Mouse (Mus musculus): Measurements from ENCODE around the gene Plcg1. TPM values are rescaled to one million over a fixed set of nuclear protein-coding genes. Genes with fewer than 3 reads are reported as not detected.

Gene Plcg1
- polyA plus RNA-seq, 1 experiment from 2014 or later, result 68.0 TPM

DNA sequence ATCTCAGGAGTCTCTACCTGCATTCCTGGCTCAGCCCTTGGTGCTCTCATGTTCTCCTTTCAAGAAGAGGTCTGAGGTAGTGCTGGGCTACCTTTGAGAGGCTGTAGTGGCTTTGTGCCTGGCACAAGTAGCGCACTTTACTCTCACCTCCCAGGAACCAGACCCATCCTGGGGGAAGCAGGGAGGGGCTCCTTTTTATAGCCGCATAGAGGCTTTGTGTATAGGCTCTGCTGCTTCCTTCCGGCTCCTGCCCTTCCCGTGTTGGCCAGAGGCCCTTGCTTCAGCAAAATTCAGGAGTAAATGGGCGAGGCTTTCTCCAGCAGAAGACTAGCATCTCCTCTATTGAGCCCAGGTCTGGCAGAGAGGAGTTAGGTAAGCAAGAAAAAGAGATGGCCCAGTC lies 7.3 kb downstream of the Plcg1 start:
- H3K4me2 ChIP-seq, result no peak overlapping the region
- peaks cover 96% of the 10 kb centered on the region for H3K4me1 ChIP-seq (replicated peaks)
- no peak overlapping the region for H3K4me3 ChIP-seq
- H3K9me3 ChIP-seq, result no peaks in the 10 kb centered on the region
- peaks cover 60% of the 10 kb centered on the region for H3K36me3 ChIP-seq
- ATAC-seq (ENCODE audit: low read depth), result no peak
- 62% methylated on average over 5 of the region's 5 CpGs for WGBS
- no peaks in the 10 kb centered on the region for H3K27me3 ChIP-seq
- 0 out of 2 replicates have a peak overlapping the region, but pooled peaks have one; percentile 7 for H3K27ac ChIP-seq (replicated peaks)
- H3K9ac ChIP-seq, result no peak overlapping the region

DNA sequence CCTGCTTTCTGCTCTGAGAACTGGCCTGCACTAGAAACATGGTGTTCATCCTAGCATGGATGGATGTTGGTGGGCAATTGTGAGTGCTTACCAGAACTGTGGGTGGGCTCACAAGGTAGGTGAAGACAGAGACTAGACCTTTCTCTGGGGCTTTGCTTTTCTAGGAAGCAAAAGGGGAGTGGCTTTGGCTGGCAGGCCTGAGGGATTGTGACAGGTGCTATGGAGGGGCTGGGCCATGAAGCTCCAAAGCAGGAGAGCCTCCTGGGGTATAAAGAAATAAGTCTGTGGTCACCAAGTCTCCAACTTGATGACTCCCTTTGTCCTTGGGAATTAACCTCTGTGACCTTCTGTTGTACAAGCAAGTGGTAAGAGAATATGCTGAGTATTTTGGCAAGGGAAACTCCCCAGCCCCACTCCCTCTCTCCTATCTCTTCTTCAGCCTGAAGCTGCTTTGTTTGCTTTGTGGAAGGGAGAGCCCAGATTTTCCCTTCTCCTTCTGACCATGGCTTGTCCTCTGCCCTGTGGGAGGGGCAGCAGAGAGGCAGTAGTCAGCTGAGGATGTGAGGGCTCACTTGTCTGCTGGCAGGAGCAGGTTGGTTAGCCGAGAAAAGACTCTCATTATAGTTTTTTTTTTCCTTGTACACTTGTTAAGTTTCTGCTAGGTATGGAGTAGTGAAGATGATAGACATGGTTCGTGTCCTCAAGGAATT lies 8.7 kb downstream of the Plcg1 start:
- Histone ChIP-seq H3K27me3 (no peaks in the 10 kb centered on the region), H3K27ac (replicated peaks) (peak overlapping the region; percentile 18; the same call in 1 of the 2 replicates), H3K4me1 (replicated peaks) (peaks cover 96% of the 10 kb centered on the region), H3K4me2 (no peak overlapping the region), H3K36me3 (peaks cover 51% of the 10 kb centered on the region), H3K9ac (no peak overlapping the region), H3K4me3 (no peak overlapping the region), H3K9me3 (no peaks in the 10 kb centered on the region)
- 61% methylated on average over 2 of the region's 2 CpGs for WGBS
- ATAC-seq (ENCODE audit: low read depth), result no peak

DNA sequence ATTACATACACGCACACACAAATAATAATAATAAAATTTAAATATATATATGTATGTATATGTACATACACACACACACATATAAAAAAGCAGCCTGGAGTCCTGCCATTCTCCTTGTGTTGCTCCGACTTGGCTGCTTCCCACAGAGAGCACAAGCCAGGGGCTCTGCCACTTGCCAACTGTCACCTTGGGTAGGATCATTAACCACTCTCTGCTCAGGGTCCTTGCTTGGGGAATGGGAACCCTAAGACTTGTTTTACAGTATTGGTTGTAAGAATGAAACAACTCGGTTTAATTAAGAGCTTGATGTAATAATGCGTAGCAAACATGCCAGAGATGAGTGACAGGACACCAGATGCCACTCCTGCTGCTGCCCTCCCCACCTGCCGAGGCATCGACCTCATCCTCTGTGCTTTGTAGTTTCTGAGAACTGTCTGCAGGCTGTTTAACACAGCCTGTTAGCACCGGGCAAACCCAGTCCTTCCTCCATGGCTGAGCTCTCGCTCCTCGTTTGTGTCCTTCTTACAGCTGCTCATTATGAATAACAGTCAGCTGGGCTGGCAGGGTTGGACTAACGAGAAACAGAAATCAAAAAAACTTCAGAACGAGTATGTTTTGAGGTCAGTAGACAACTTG lies 9.5 kb downstream of the Plcg1 start:
- H3K27me3 ChIP-seq, result no peaks in the 10 kb centered on the region
- H3K4me3 ChIP-seq, result no peak overlapping the region
- WGBS, result 64% methylated on average over 11 of the region's 11 CpGs
- H3K27ac ChIP-seq (replicated peaks), result peak overlapping the region; percentile 18; the same call in 1 of the 2 replicates
- no peak overlapping the region for H3K9ac ChIP-seq
- H3K36me3 ChIP-seq, result peaks cover 46% of the 10 kb centered on the region
- H3K4me2 ChIP-seq, result no peak overlapping the region
- ATAC-seq (ENCODE audit: low read depth), result no peak
- H3K4me1 ChIP-seq (replicated peaks), result peaks cover 95% of the 10 kb centered on the region
- no peaks in the 10 kb centered on the region for H3K9me3 ChIP-seq

DNA sequence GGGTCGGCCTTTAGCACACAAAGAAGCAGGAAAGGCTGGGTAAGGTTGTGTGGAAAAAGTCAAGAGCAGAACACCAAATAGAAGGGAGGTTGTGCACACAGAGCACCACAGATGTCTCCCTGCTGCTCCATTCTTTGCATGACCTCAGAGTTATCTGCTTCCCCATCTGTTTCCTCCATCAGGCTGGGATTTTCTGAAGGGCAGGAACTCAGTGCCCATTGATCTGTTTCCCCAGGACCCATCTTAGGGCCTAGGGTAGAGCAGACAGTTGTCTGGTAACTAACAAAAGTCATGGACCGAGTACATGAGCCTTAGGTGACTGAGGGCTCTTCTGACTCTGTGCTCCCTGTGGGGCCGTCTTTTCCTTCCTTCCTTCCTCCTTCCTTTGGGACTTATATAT lies 10.5 kb downstream of the Plcg1 start:
- Histone ChIP-seq H3K4me2 (no peak overlapping the region), H3K9me3 (no peaks in the 10 kb centered on the region), H3K4me3 (no peak overlapping the region), H3K4me1 (replicated peaks) (peaks cover 85% of the 10 kb centered on the region), H3K9ac (no peak overlapping the region), H3K27ac (replicated peaks) (peak overlapping the region; percentile 18; the same call in 1 of the 2 replicates), H3K27me3 (no peaks in the 10 kb centered on the region), H3K36me3 (peaks cover 44% of the 10 kb centered on the region)
- no peak for ATAC-seq (ENCODE audit: low read depth)
- 81% methylated on average over 3 of the region's 3 CpGs for WGBS

- H3K4me2 ChIP-seq, result no peak overlapping the region
- H3K27ac ChIP-seq (replicated peaks), result peak overlapping the region; percentile 49
- peaks cover 45% of the 10 kb centered on the region for H3K36me3 ChIP-seq
- WGBS, result 81% methylated on average over 1 of the region's 1 CpGs
- peaks cover 80% of the 10 kb centered on the region for H3K4me1 ChIP-seq (replicated peaks)
- H3K27me3 ChIP-seq, result no peaks in the 10 kb centered on the region
- no peaks in the 10 kb centered on the region for H3K9me3 ChIP-seq
- no peak overlapping the region for H3K4me3 ChIP-seq
- no peak for ATAC-seq (ENCODE audit: low read depth)
- H3K9ac ChIP-seq, result 0 out of 2 replicates have a peak overlapping the region, but pooled peaks have one; percentile 26
These were observed 11.1 kb downstream of the Plcg1 start for GRCm38 (mm10) chr2:160742161-160742609.

- Histone ChIP-seq H3K4me2 (no peak overlapping the region), H3K9me3 (no peaks in the 10 kb centered on the region), H3K4me3 (no peak overlapping the region), H3K4me1 (replicated peaks) (peaks cover 60% of the 10 kb centered on the region), H3K27me3 (no peaks in the 10 kb centered on the region), H3K27ac (replicated peaks) (peak overlapping the region; percentile 33; the same call in 1 of the 2 replicates), H3K9ac (no peak overlapping the region), H3K36me3 (peaks cover 47% of the 10 kb centered on the region)
- no peak for ATAC-seq (ENCODE audit: low read depth)
- WGBS, result 77% methylated on average over 7 of the region's 7 CpGs
These were observed 13.1 kb downstream of the Plcg1 start for GRCm38 (mm10) chr2:160744040-160744822.

DNA sequence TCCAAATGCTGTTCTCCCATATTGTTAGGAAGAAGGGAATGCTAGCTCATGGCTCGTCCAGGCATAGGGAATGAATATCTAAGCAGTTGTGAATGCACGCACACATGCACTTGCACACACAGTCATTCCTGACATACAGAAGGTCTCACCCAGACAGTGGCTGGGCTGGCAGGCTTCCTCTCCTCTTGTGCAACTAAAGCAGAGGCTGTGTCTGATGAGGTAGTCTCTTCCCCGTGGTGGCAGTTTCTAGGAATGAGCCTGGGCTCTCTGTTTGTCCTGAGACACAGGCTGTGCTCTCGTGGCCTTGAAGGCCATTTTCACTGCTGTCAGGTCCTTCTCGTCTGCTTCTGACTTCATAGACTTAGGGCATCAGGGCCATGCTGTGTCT lies 13.7 kb downstream of the Plcg1 start:
- no peak for ATAC-seq (ENCODE audit: low read depth)
- Histone ChIP-seq H3K27me3 (no peaks in the 10 kb centered on the region), H3K4me2 (no peak overlapping the region), H3K9ac (no peak overlapping the region), H3K4me1 (replicated peaks) (peaks cover 55% of the 10 kb centered on the region), H3K4me3 (no peak overlapping the region), H3K27ac (replicated peaks) (peak overlapping the region; percentile 33; the same call in 1 of the 2 replicates), H3K36me3 (peaks cover 47% of the 10 kb centered on the region), H3K9me3 (no peaks in the 10 kb centered on the region)
- WGBS, result 89% methylated on average over 5 of the region's 5 CpGs

- Histone ChIP-seq H3K9ac (no peak overlapping the region), H3K27ac (replicated peaks) (peak overlapping the region; percentile 18; the same call in 1 of the 2 replicates), H3K4me1 (replicated peaks) (peaks cover 48% of the 10 kb centered on the region), H3K9me3 (no peaks in the 10 kb centered on the region), H3K4me3 (no peak overlapping the region), H3K4me2 (no peak overlapping the region), H3K36me3 (peaks cover 52% of the 10 kb centered on the region), H3K27me3 (no peaks in the 10 kb centered on the region)
- WGBS, result 95% methylated on average over 1 of the region's 1 CpGs
- no peak for ATAC-seq (ENCODE audit: low read depth)
These were observed 14.4 kb downstream of the Plcg1 start for GRCm38 (mm10) chr2:160745497-160745896.

DNA sequence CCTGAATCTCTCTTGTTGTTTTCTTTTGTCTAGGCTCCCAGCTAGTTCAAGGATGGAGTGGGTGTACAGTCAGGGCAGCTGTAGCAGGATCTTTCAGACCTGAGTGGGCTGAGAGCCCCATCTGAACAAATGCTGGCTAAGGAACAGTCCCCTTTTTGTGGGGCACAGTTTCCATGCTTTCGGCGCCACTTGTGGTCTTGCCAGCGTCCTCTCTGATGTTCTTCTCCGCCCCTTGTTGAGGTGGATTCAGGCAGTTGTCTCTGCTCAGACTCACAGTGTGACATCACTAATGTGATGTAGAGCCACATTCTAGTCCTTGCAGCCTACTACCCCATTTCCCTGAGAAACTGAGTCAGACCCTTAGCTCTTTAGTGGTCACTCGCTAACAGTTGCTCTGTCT lies 15.5 kb downstream of the Plcg1 start:
- H3K36me3 ChIP-seq, result peaks cover 63% of the 10 kb centered on the region
- ATAC-seq (ENCODE audit: low read depth), result no peak
- H3K27ac ChIP-seq (replicated peaks), result no peak overlapping the region
- no peak overlapping the region for H3K4me2 ChIP-seq
- H3K9me3 ChIP-seq, result no peaks in the 10 kb centered on the region
- 93% methylated on average over 5 of the region's 5 CpGs for WGBS
- no peak overlapping the region for H3K4me3 ChIP-seq
- H3K9ac ChIP-seq, result no peak overlapping the region
- no peaks in the 10 kb centered on the region for H3K27me3 ChIP-seq
- peaks cover 36% of the 10 kb centered on the region for H3K4me1 ChIP-seq (replicated peaks)

GRCm38 (mm10) chr2:160747075-160747474 lies 16.0 kb downstream of the Plcg1 start:
- H3K9me3 ChIP-seq, result no peaks in the 10 kb centered on the region
- no peak for ATAC-seq (ENCODE audit: low read depth)
- H3K4me2 ChIP-seq, result no peak overlapping the region
- WGBS, result 95% methylated on average over 10 of the region's 10 CpGs
- no peak overlapping the region for H3K27ac ChIP-seq (replicated peaks)
- H3K27me3 ChIP-seq, result no peaks in the 10 kb centered on the region
- no peak overlapping the region for H3K9ac ChIP-seq
- no peak overlapping the region for H3K4me3 ChIP-seq
- H3K36me3 ChIP-seq, result peaks cover 68% of the 10 kb centered on the region
- H3K4me1 ChIP-seq (replicated peaks), result peaks cover 32% of the 10 kb centered on the region

- H3K36me3 ChIP-seq, result peaks cover 100% of the 10 kb centered on the region
- H3K27me3 ChIP-seq, result no peaks in the 10 kb centered on the region
- WGBS, result 89% methylated on average over 6 of the region's 6 CpGs
These were observed 25.6 kb downstream of the Plcg1 start for GRCm38 (mm10) chr2:160756583-160757203.

More at GRCm38 (mm10) chr2:160756583-160757203, 25.6 kb downstream of the Plcg1 start:
- no peak overlapping the region for H3K4me3 ChIP-seq
- no peak overlapping the region for H3K4me2 ChIP-seq
- no peaks in the 10 kb centered on the region for H3K4me1 ChIP-seq (replicated peaks)
- no peak for ATAC-seq (ENCODE audit: low read depth)
- H3K27ac ChIP-seq (replicated peaks), result no peak overlapping the region
- no peak overlapping the region for H3K9ac ChIP-seq
- H3K9me3 ChIP-seq, result no peaks in the 10 kb centered on the region

Measured in neural tube, embryonic 13.5 days (tissue).